Mouse (Mus musculus) intestine, embryonic 15.5 days (tissue): ENCODE measurements around the gene Map1a. TPM values are rescaled to one million over a fixed set of nuclear protein-coding genes. Genes with fewer than 3 reads are reported as not detected.

ENCODE experiments used
- ATAC-seq: fragments of 200-750 bp; cut with Nextera tagmentation; 2 replicates; pipeline ENCODE4 v1.8.0; 2017; ENCODE audit warnings: moderate TSS enrichment, moderate library complexity
- H3K27ac ChIP-seq: fragments of 300-500 bp; sonication (generic); 2 replicates; pipeline ENCODE4 v1.5.1; 2015; ENCODE audit warnings: mild to moderate bottlenecking, inconsistent platforms
- H3K27me3 ChIP-seq: fragments of 300-500 bp; sonication (generic); replicated peaks from 2 replicates; pipeline ENCODE4 v1.6.1; 2015; ENCODE audit warnings: inconsistent platforms
- H3K36me3 ChIP-seq: fragments of 300-500 bp; sonication (generic); 2 replicates; pipeline ENCODE4 v1.6.1; 2015; ENCODE audit warnings: inconsistent platforms
- H3K4me1 ChIP-seq: fragments of 300-500 bp; sonication (generic); replicated peaks from 2 replicates; pipeline ENCODE4 v1.6.1; 2015; ENCODE audit warnings: inconsistent platforms
- H3K4me2 ChIP-seq: fragments of 300-500 bp; sonication (generic); replicated peaks from 2 replicates; pipeline ENCODE4 v1.6.1; 2015; ENCODE audit warnings: mild to moderate bottlenecking, inconsistent platforms
- H3K4me3 ChIP-seq: fragments of 300-500 bp; sonication (generic); replicated peaks from 2 replicates; pipeline ENCODE4 v1.5.1; 2015; ENCODE audit warnings: inconsistent platforms
- H3K9ac ChIP-seq: fragments of 300-500 bp; sonication (generic); 2 replicates; pipeline ENCODE4 v1.6.1; 2015; ENCODE audit warnings: inconsistent platforms
- H3K9me3 ChIP-seq: fragments of 300-500 bp; sonication (generic); 2 replicates; pipeline ENCODE4 v1.6.1; 2016; ENCODE audit warnings: inconsistent platforms
- WGBS: fragments of 180-500 bp; shearing (Covaris S2); methylation state at CpG from one replicate; pipeline ENCODE4 v1.1.7; 2015; 5-methylcytosine and 5-hydroxymethylcytosine counted together
- polyA plus RNA-seq: library from polyadenylated mRNA; unstranded; fragments of >200 nt; fragmentation: Nextera tagmentation; extraction: Ambion mirVana; gene quantifications from 2 replicates; pipeline ENCODE4 v1.2.1, GENCODE M21; 2015

Map1a gene
- polyA plus RNA-seq, 1 experiment from 2014 or later: 2.7 TPM

- no peaks in the 10 kb centered on the region for H3K9me3 ChIP-seq
- peaks cover 40% of the 10 kb centered on the region for H3K4me1 ChIP-seq
- H3K27me3 ChIP-seq: peaks cover 21% of the 10 kb centered on the region
- H3K27ac ChIP-seq: 0 out of 2 replicates have a peak overlapping the region, but pooled peaks have one; percentile 66
- H3K4me2 ChIP-seq: peak overlapping the region; percentile 83
- no peaks in the 10 kb centered on the region for H3K36me3 ChIP-seq
- no peak overlapping the region for H3K9ac ChIP-seq
- peak overlapping the region; percentile 46; the same call in 1 of the 2 replicates for H3K4me3 ChIP-seq
- no peak for ATAC-seq
- WGBS: 16% methylated on average over 4 of the region's 4 CpGs
Measured at GRCm38 (mm10) chr2:121294182-121294581, 4.8 kb downstream of the Map1a start.

DNA sequence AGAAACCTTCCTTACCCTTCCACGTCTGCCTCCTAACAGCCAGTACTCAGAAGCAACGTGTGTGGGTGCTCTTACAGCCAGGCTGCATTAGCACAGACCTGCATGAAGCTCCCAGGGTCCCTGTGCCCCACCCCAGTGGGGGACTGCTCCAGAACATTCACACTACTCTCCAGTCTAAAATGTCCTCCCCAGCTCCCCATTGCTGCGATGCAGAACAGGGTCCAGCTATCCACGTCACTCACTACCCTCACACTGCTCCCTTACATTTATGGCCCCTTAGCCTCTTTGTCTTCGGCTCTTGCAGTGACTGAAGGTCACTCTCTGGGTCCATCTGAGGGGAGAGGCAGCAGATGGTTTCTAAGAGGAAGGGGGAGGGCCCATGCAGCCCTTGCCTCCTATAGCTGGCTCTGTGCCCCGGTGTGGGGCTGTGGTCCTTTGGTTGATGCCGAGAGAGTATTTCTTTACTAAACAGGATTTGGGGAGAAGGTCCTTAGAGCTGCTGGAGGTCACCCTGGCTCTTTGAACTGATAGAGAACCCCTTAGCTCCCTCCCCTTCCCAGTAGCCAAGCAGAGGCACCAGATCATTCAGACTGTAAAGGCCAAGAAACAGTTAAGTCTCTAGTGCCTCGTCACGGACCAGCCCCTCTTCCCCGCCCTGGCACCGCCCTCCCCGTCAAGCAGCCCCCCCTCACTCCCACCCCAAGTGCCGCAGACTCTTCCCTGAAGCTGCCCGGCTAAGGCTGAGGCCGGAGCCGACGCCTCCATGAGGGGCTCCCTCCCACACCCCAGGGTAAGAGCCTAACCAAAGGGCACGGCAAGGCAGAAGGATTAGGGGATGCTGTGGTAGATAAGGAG, 5.6 kb downstream of the Map1a start:
- H3K4me1 ChIP-seq: peaks cover 35% of the 10 kb centered on the region
- H3K9me3 ChIP-seq: no peaks in the 10 kb centered on the region
- peaks cover 20% of the 10 kb centered on the region for H3K27me3 ChIP-seq
- H3K27ac ChIP-seq: peak overlapping the region; percentile 66
- peak overlapping the region; percentile 83 for H3K4me2 ChIP-seq
- H3K9ac ChIP-seq: peak overlapping the region; percentile 47
- under 1% methylated on average over 18 of the region's 18 CpGs for WGBS
- peak overlapping the region; percentile 46 for H3K4me3 ChIP-seq
- H3K36me3 ChIP-seq: no peaks in the 10 kb centered on the region
- ATAC-seq: peak; percentile 76

- Histone ChIP-seq H3K4me2 (peak overlapping the region; percentile 83), H3K27me3 (peaks cover 11% of the 10 kb centered on the region), H3K9ac (peak overlapping the region; percentile 47), H3K4me1 (peaks cover 33% of the 10 kb centered on the region), H3K4me3 (peak overlapping the region; percentile 46), H3K27ac (0 out of 2 replicates have a peak overlapping the region, but pooled peaks have one; percentile 5), H3K9me3 (no peaks in the 10 kb centered on the region), H3K36me3 (no peaks in the 10 kb centered on the region)
- 2% methylated on average over 15 of the region's 15 CpGs for WGBS
- ATAC-seq: peak; percentile 19
Measured at GRCm38 (mm10) chr2:121295608-121296571, 6.5 kb downstream of the Map1a start.

- ATAC-seq: no peak
Measured at GRCm38 (mm10) chr2:121296754-121297231, 7.4 kb downstream of the Map1a start.

GRCm38 (mm10) chr2:121297701-121298100, 8.3 kb downstream of the Map1a start:
- Histone ChIP-seq H3K4me1 (peaks cover 33% of the 10 kb centered on the region), H3K9me3 (no peaks in the 10 kb centered on the region), H3K27me3 (peaks cover 11% of the 10 kb centered on the region; the same call in 1 of the 2 replicates), H3K9ac (no peak overlapping the region), H3K4me3 (no peak overlapping the region), H3K36me3 (no peaks in the 10 kb centered on the region), H3K4me2 (peak overlapping the region; percentile 83), H3K27ac (no peak overlapping the region)
- 23% methylated on average over 9 of the region's 9 CpGs for WGBS
- no peak for ATAC-seq

More at GRCm38 (mm10) chr2:121296754-121297231, 7.4 kb downstream of the Map1a start:
- Histone ChIP-seq H3K4me1 (peaks cover 33% of the 10 kb centered on the region), H3K9me3 (no peaks in the 10 kb centered on the region), H3K27me3 (peaks cover 11% of the 10 kb centered on the region; the same call in 1 of the 2 replicates), H3K36me3 (no peaks in the 10 kb centered on the region), H3K4me2 (peak overlapping the region; percentile 83), H3K4me3 (peak overlapping the region; percentile 46), H3K27ac (no peak overlapping the region), H3K9ac (no peak overlapping the region)
- WGBS: 23% methylated on average over 6 of the region's 6 CpGs

DNA sequence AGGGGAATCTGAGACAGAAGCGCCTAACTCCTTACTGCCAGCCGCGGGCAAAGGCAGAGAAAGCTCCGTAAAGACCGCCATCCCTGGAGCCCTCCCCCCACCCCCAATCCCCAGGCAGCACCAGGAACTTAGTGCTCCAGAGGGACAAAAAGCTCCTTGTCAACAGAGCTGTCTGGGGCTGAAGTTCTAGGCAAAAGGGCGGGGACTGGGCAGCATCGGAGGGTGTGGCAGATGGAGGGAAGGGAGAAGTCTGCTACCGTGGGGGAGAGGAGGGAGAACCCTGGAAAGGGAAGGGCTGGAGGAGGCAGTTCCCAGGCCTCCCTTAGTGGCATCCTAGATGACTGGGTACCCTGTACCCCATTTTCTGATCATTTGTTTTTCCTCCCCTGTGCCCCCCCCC, 8.7 kb downstream of the Map1a start:
- Histone ChIP-seq H3K9me3 (no peaks in the 10 kb centered on the region), H3K4me2 (peak overlapping the region; percentile 83), H3K9ac (no peak overlapping the region), H3K4me3 (no peak overlapping the region), H3K36me3 (no peaks in the 10 kb centered on the region), H3K4me1 (peaks cover 33% of the 10 kb centered on the region), H3K27ac (no peak overlapping the region), H3K27me3 (peaks cover 11% of the 10 kb centered on the region; the same call in 1 of the 2 replicates)
- peak; percentile 61 for ATAC-seq
- whole genome bisulfite sequencing: 13% methylated on average over 8 of the region's 8 CpGs

DNA sequence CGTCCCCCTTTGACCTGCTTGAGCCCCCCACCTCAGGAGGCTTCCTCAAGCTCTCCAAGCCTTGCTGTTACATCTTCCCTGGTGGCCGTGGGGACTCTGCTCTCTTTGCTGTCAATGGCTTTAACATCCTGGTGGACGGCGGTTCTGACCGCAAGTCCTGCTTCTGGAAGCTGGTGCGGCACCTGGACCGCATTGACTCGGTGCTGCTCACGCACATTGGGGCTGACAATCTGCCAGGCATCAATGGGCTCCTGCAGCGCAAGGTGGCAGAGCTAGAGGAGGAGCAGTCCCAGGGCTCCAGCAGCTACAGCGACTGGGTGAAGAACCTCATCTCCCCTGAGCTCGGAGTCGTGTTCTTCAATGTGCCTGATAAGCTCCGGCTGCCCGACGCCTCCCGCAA, 10.1 kb downstream of the Map1a start:
- Histone ChIP-seq H3K4me3 (no peak overlapping the region), H3K27ac (no peak overlapping the region), H3K4me1 (peaks cover 28% of the 10 kb centered on the region), H3K9ac (no peak overlapping the region; the same call in 1 of the 2 replicates), H3K9me3 (no peaks in the 10 kb centered on the region), H3K36me3 (0 out of 2 replicates have a peak, but pooled peaks cover 3% of the 10 kb centered on the region), H3K27me3 (peaks cover 11% of the 10 kb centered on the region; the same call in 1 of the 2 replicates), H3K4me2 (no peak overlapping the region)
- ATAC-seq: no peak
- 87% methylated on average over 17 of the region's 17 CpGs for WGBS

DNA sequence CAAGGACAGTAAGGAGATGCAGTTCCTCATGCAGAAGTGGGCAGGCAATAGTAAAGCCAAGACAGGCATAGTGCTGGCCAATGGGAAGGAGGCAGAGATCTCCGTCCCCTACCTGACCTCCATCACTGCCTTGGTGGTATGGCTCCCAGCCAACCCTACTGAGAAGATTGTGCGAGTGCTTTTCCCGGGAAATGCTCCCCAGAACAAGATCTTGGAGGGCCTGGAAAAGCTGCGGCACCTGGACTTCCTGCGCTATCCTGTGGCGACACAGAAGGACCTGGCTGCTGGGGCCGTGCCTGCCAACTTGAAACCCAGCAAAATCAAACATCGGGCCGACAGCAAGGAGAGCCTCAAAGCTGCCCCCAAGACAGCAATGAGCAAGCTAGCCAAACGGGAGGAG, 10.6 kb downstream of the Map1a start:
- Histone ChIP-seq H3K36me3 (0 out of 2 replicates have a peak, but pooled peaks cover 3% of the 10 kb centered on the region), H3K9ac (no peak overlapping the region), H3K9me3 (no peaks in the 10 kb centered on the region), H3K4me2 (no peak overlapping the region), H3K27ac (no peak overlapping the region), H3K27me3 (peaks cover 11% of the 10 kb centered on the region; the same call in 1 of the 2 replicates), H3K4me3 (no peak overlapping the region), H3K4me1 (peaks cover 22% of the 10 kb centered on the region)
- no peak for ATAC-seq
- 75% methylated on average over 10 of the region's 10 CpGs for WGBS

GRCm38 (mm10) chr2:121308997-121309416, 19.6 kb downstream of the Map1a start:
- peak overlapping the region; percentile 49 for H3K4me2 ChIP-seq
- H3K36me3 ChIP-seq: 0 out of 2 replicates have a peak, but pooled peaks cover 4% of the 10 kb centered on the region
- WGBS: 14% methylated on average over 5 of the region's 5 CpGs
- no peaks in the 10 kb centered on the region for H3K27me3 ChIP-seq
- no peak overlapping the region for H3K9ac ChIP-seq
- H3K9me3 ChIP-seq: no peaks in the 10 kb centered on the region
- ATAC-seq: peak; percentile 72
- H3K4me1 ChIP-seq: peaks cover 7% of the 10 kb centered on the region
- peak overlapping the region; percentile 9; the same call in 1 of the 2 replicates for H3K4me3 ChIP-seq
- H3K27ac ChIP-seq: peak overlapping the region; percentile 60

DNA sequence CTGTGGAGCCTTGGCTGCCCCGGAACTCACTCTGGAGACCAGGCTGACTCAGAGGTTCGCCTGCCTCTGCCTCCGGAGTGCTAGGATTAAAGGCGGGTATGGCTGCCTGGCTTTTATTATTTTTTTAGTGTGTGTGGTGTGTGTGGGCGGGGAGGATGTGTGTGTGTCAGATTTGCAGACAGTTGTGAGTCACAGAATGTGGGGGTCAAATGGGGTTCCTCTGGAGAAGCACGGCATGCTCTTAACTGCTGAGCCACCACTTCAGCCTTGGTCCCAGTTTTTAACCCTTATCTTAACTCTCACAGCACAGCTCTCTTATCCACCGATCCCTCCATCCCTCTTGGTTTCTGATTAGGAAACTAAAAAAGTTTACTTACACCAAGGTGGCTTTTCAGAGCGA, 26.9 kb downstream of the Map1a start:
- no peak overlapping the region for H3K9ac ChIP-seq
- H3K4me2 ChIP-seq: no peak overlapping the region
- WGBS: 77% methylated on average over 8 of the region's 8 CpGs
- H3K4me3 ChIP-seq: no peak overlapping the region
- peaks cover 2% of the 10 kb centered on the region; the same call in 1 of the 2 replicates for H3K36me3 ChIP-seq
- ATAC-seq: no peak
- H3K9me3 ChIP-seq: no peaks in the 10 kb centered on the region
- H3K27ac ChIP-seq: no peak overlapping the region
- H3K27me3 ChIP-seq: no peaks in the 10 kb centered on the region
- no peaks in the 10 kb centered on the region for H3K4me1 ChIP-seq

DNA sequence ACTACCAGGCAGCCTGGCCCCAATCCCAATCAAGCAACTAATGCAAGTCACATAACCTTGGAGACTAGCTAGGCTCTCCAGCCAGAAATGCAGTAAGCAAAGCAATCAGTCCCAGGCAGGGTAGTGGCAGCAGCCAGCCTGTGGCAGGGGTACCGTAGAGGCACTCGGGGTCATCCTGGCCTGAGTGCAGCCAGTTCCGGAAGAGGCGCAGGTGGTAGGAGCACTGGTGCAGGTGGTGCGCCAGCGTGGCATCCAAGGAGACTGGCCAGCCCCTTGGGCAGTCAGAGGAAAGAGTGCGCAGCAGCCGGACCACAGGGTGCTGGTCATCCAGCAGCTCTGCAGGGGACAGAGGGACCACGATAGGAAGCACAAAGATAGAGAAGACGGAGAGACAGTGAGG, 33.6 kb downstream of the Map1a start:
- Histone ChIP-seq H3K27me3 (no peaks in the 10 kb centered on the region), H3K4me3 (no peak overlapping the region), H3K9me3 (no peaks in the 10 kb centered on the region), H3K9ac (no peak overlapping the region), H3K4me2 (no peak overlapping the region), H3K36me3 (peaks cover 4% of the 10 kb centered on the region; the same call in 1 of the 2 replicates), H3K27ac (no peak overlapping the region), H3K4me1 (no peaks in the 10 kb centered on the region)
- no peak for ATAC-seq
- WGBS: 91% methylated on average over 10 of the region's 10 CpGs
